Comparison of ENCODE assay signal across 7 mouse cellular contexts in the genomic region with DNA sequence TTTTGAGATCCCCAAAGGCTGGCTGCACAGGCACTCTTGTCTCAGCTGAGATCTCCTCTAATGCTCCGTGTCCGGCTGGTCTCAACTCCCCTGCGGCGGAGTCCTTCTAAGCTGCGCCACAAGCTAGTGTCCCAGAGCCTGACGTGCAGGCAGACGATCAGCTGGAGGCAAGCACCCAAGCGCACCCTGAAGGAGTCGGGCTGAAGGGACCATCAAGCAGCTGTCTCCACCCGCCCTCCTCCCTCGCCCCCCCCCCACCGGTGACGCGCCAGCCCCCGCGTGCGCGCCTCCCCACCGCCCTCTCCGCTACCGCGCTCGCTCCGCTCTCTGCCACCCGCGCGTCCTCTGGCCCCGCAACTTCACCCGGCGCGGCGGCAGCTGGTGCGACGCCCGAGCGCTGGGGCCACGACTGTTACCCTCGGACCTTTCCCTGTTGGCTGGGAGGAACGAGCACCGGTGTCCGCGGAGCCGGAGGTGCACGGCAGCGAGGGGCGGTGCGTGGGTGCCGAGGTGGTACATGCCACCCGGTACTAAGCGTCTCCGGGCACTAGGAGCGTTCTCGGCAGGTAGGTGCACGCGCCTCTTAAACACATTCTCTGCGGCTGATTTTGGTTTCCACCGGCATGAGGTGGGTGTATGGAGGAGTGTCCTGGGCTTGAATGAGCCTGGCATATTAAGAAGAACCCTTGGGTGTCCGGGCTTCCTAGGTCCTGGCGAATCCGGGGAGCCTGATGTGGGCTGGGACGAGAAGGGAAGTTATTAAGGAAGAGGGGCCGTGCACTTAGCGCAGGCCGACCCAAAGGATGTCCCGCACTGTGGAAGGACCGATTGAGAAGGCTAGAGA. TPM values are rescaled to one million over a fixed set of nuclear protein-coding genes. Genes with fewer than 3 reads are reported as not detected.
DNase-seq lines count a peak whose midpoint lies in the region; ATAC-seq and TF ChIP-seq lines count a peak whose summit lies in the region.

No protein-coding gene starts in this region.

- under 1% methylated on average over 42 of the region's 66 CpGs for WGBS in embryonic facial prominence, embryonic 14.5 days
- WGBS in small intestine, adult 2 months = 1% methylated on average over 65 of the region's 66 CpGs

- peaks cover 0 to 8% of the 10 kb centered on the region in 2 experiments; a peak in 2 of 4 replicates for H3K4me1 ChIP-seq in ES-E14 (ENCODE audit: control insufficient read depth in 2 of 2, insufficient read depth in 2 of 2, low read length in 2 of 2, poor library complexity in 1 of 2)
- peaks cover 17% of the 10 kb centered on the region for H3K4me1 ChIP-seq in embryonic facial prominence, embryonic 14.5 days (ENCODE audit: control insufficient read depth, insufficient read depth, low read length)
- H3K4me1 ChIP-seq in small intestine, adult 2 months (ENCODE audit: control insufficient read depth, insufficient read depth, insufficient read length, low read length) = no peaks in the 10 kb centered on the region; the same call in 1 of the 2 replicates

- no peak for TF ChIP-seq CTCF in small intestine, adult 2 months (IDR thresholded peaks at IDR 0.05; ENCODE audit: extremely low read depth, insufficient read length, insufficient replicate concordance, low read depth, low read length)

- peaks cover 10% of the 10 kb centered on the region for H3K27me3 ChIP-seq in embryonic facial prominence, embryonic 14.5 days (replicated peaks; ENCODE audit: control insufficient read depth, insufficient read depth, low read length)
- peaks cover 12% of the 10 kb centered on the region; the same call in 1 of the 2 replicates for H3K27me3 ChIP-seq in small intestine, adult 2 months (ENCODE audit: control insufficient read depth, insufficient read depth, low read length)

- no peaks in the 10 kb centered on the region for H3K9me3 ChIP-seq in ES-E14 (ENCODE audit: control insufficient read depth, insufficient read depth, low read depth, low read length)
- no peaks in the 10 kb centered on the region for H3K9me3 ChIP-seq in embryonic facial prominence, embryonic 14.5 days (ENCODE audit: control insufficient read depth, low read length)

- DNase-seq in ES-E14 (ENCODE audit: low read depth, low spot score) = no peak
- DNase-seq in embryonic facial prominence, embryonic 14.5 days (ENCODE audit: low spot score) = peak; percentile 41
- DNase-seq in heart, postnatal 10 days = peak; percentile 61 to 62
- DNase-seq in layer of hippocampus, postnatal 25 days (ENCODE audit: extremely low spot score in 1 of 2, low spot score in 1 of 2) = peak; percentile 46 to 59

- intact Hi-C loops in heart, postnatal 10 days (cut with DNase I) = no loop called here

- peak; percentile 36 for ATAC-seq in CD4-positive, CD25-positive, alpha-beta regulatory T cell, adult 4 months
- peak; percentile 69 for ATAC-seq in embryonic facial prominence, embryonic 14.5 days (ENCODE audit: low read depth)
- 0 out of 2 replicates have a peak, but pooled peaks have one; percentile 13 for ATAC-seq in megakaryocyte-erythroid progenitor cell, adult 5-6 weeks (replicated peaks; ENCODE audit: low FRiP score, low TSS enrichment, poor library complexity, severe bottlenecking)

- in situ Hi-C loops in ES-E14 (cut with MboI; ENCODE audit: low sequenced_read_pairs in 2 of 2, unreplicated experiment in 2 of 2) = no loop called here

- H3K9ac ChIP-seq in ES-E14 (ENCODE audit: insufficient read depth, low read depth, low read length, poor library complexity, severe bottlenecking) = peak overlapping the region; percentile 8; the same call in 1 of the 2 replicates
- H3K9ac ChIP-seq in embryonic facial prominence, embryonic 14.5 days (ENCODE audit: low read depth, low read length) = peak overlapping the region; percentile 66

- H3K27ac ChIP-seq in ES-E14 (ENCODE audit: insufficient read depth, low read depth, low read length, poor library complexity, severe bottlenecking) = no peak overlapping the region
- no peak overlapping the region; the same call in 1 of the 2 replicates for H3K27ac ChIP-seq in embryonic facial prominence, embryonic 14.5 days (replicated peaks; ENCODE audit: low read depth, low read length)
- peak overlapping the region; percentile 1 for H3K27ac ChIP-seq in small intestine, adult 2 months (ENCODE audit: insufficient read depth, low read depth, low read length)

- no peak for TF ChIP-seq POLR2A in small intestine, adult 2 months (IDR thresholded peaks at IDR 0.05; ENCODE audit: low read depth, low read length)

- H3K36me3 ChIP-seq in ES-E14 (ENCODE audit: control insufficient read depth, insufficient read depth, low read length, poor library complexity, severe bottlenecking) = no peaks in the 10 kb centered on the region
- H3K36me3 ChIP-seq in embryonic facial prominence, embryonic 14.5 days (ENCODE audit: control insufficient read depth, insufficient read depth, low read length) = no peaks in the 10 kb centered on the region
- H3K36me3 ChIP-seq in small intestine, adult 2 months (ENCODE audit: control insufficient read depth, insufficient read depth, low read length) = no peaks in the 10 kb centered on the region

- peak overlapping the region; percentile 99 for H3K4me2 ChIP-seq in embryonic facial prominence, embryonic 14.5 days (ENCODE audit: low read depth, low read length)

- peak overlapping the region; percentile 57 to 63 for H3K4me3 ChIP-seq in ES-E14 (ENCODE audit: insufficient read depth in 1 of 2, low read depth in 1 of 2, low read length in 2 of 2, poor library complexity in 1 of 2, severe bottlenecking in 1 of 2)
- H3K4me3 ChIP-seq in embryonic facial prominence, embryonic 14.5 days (ENCODE audit: low read depth, low read length) = peak overlapping the region; percentile 69
- peak overlapping the region; percentile 67 for H3K4me3 ChIP-seq in small intestine, adult 2 months (ENCODE audit: low read depth, low read length)

TF ChIP-seq in ES-E14, 5 proteins besides CTCF, POLR2A, EP300 and RAD21:
- TF ChIP-seq HCFC1 (IDR thresholded peaks at IDR 0.05; ENCODE audit: borderline replicate concordance, insufficient read depth, low read length) (no peak), MAFK (IDR thresholded peaks at IDR 0.05; ENCODE audit: insufficient read depth, low read depth, low read length) (no peak), ZC3H11A (IDR thresholded peaks at IDR 0.05; ENCODE audit: borderline replicate concordance, low read depth, low read length) (no peak), ZNF384 (IDR thresholded peaks at IDR 0.05; ENCODE audit: low read depth, low read length) (no peak), CHD2 (IDR thresholded peaks at IDR 0.05; ENCODE audit: low read depth, low read length) (no peak)

RNA-seq across cellular contexts. Expression of gene Ripor2, which starts 56.6 kb away (rescaled TPM):
- 100 to 1,000 TPM; 228 to 281 TPM for polyA plus RNA-seq in CD4-positive, CD25-positive, alpha-beta regulatory T cell, adult 4 months (2017; shearing (Covaris generic))
- 0.21 and 0.71 TPM in 2 replicates for total RNA-seq in ES-E14 (2012; rRNA removed)
- polyA plus RNA-seq in embryonic facial prominence, embryonic 14.5 days (2014; fragmentation: Nextera tagmentation; extraction: Ambion mirVana) = 6.5 and 7.0 TPM in 2 replicates
- 10 to 100 TPM; 13.0 to 16.3 TPM for total RNA-seq in heart, postnatal 10 days (2021)
- total RNA-seq in layer of hippocampus, postnatal 25 days (2021) = 10 to 100 TPM; 76.0 to 81.4 TPM
- 34.1 and 50.0 TPM in 2 replicates for total RNA-seq in megakaryocyte-erythroid progenitor cell, adult 5-6 weeks (2014; fragmentation: Nextera tagmentation)
- 24.7 and 32.6 TPM in 2 replicates for total RNA-seq in megakaryocyte-erythroid progenitor cell, adult 5-6 weeks (2017)
- 0.86 and 2.0 TPM in 2 replicates for polyA plus RNA-seq in small intestine, adult 2 months (2012; rRNA removed)

Comparison
In these comparisons a context has a peak if more than half of its experiments do, and no peak if none do; other contexts are left out.
1. ATAC-seq: peak in every context shown above with its lines; median percentile 69 in embryonic facial prominence, embryonic 14.5 days; 36 in CD4-positive, CD25-positive, alpha-beta regulatory T cell, adult 4 months; 13 in megakaryocyte-erythroid progenitor cell, adult 5-6 weeks.